Mouse (Mus musculus): ENCODE data around the gene Syt14. TPM values are rescaled to one million over a fixed set of nuclear protein-coding genes. Genes with fewer than 3 reads are reported as not detected.

Gene Syt14
- polyA plus RNA-seq, 1 experiment from 2014 or later: 5.8 TPM

DNA sequence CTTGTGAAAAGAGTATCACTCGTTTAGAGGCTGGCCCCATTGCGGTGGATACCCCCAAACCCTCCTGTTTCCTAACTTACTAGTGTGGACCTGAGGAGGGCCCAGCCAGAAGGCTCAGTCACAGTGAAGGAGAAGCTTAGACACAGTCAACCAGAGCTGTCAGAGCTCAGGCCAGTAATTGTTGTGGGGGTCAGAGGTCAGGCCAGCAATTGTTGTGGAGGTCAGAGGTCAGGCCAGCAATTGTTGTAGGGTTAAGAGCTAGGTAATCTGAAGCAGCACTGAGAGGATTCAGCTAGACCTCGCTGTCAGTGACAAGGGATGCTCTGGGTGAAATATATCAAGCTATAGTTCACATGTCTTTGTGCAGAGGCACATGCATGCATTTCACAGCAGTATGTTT, 188.3 kb downstream of the Syt14 start:
- H3K9me3 ChIP-seq (ENCODE audit: control insufficient read depth, low read length): no peaks in the 10 kb centered on the region
- no peak for ATAC-seq (ENCODE audit: insufficient number of reproducible peaks, low FRiP score, low TSS enrichment, low read depth)
- H3K4me1 ChIP-seq (ENCODE audit: control insufficient read depth, insufficient read depth, low read length): peaks cover 18% of the 10 kb centered on the region
- H3K4me3 ChIP-seq (ENCODE audit: low read depth, low read length): no peak overlapping the region
- no peak overlapping the region for H3K4me2 ChIP-seq (ENCODE audit: low read depth, severe bottlenecking)
- H3K27me3 ChIP-seq (ENCODE audit: control insufficient read depth, insufficient read depth, low read length): no peaks in the 10 kb centered on the region
- no peak for DNase-seq (ENCODE audit: low spot score)
- no peak overlapping the region for H3K27ac ChIP-seq (replicated peaks; ENCODE audit: low read depth, low read length)
- no peak overlapping the region for H3K9ac ChIP-seq (ENCODE audit: low read length)
- 64% methylated on average over 3 of the region's 3 CpGs for WGBS
- peaks cover 33% of the 10 kb centered on the region for H3K36me3 ChIP-seq (ENCODE audit: control insufficient read depth, insufficient read depth, low read length)

Other genes with a start within 250 kb of the Syt14 start
- gene Sertad4, start 180.0 kb downstream of the Syt14 start, polyA plus RNA-seq (2014; fragmentation: Nextera tagmentation; extraction: Ambion mirVana): 71.9 and 73.6 TPM in 2 replicates
- 12.2 and 13.3 TPM in 2 replicates for gene Diexf, start 94.5 kb upstream of the Syt14 start, polyA plus RNA-seq (2014; fragmentation: Nextera tagmentation; extraction: Ambion mirVana)
- 8.2 and 11.5 TPM in 2 replicates for gene Irf6, start 117.3 kb upstream of the Syt14 start, polyA plus RNA-seq (2014; fragmentation: Nextera tagmentation; extraction: Ambion mirVana)
- 15.5 and 17.8 TPM in 2 replicates for gene A130010J15Rik, start 132.3 kb upstream of the Syt14 start, polyA plus RNA-seq (2014; fragmentation: Nextera tagmentation; extraction: Ambion mirVana)
- 1.2 and 1.5 TPM in 2 replicates for gene Traf3ip3, start 165.9 kb upstream of the Syt14 start, polyA plus RNA-seq (2014; fragmentation: Nextera tagmentation; extraction: Ambion mirVana)
- gene Lamb3, start 171.9 kb upstream of the Syt14 start, polyA plus RNA-seq (2014; fragmentation: Nextera tagmentation; extraction: Ambion mirVana): 0.60 and 0.79 TPM in 2 replicates
- 0.16 and 0.23 TPM in 2 replicates for gene Hsd11b1, start 228.3 kb upstream of the Syt14 start, polyA plus RNA-seq (2014; fragmentation: Nextera tagmentation; extraction: Ambion mirVana)
- gene G0s2, start 237.4 kb upstream of the Syt14 start, polyA plus RNA-seq (2014; fragmentation: Nextera tagmentation; extraction: Ambion mirVana): 6.2 and 6.9 TPM in 2 replicates

Data from limb, embryonic 11.5 days (tissue).